Mouse (Mus musculus) heart, embryonic 11.5 days (tissue): ENCODE results near the gene Capn11. TPM values are rescaled to one million over a fixed set of nuclear protein-coding genes. Genes with fewer than 3 reads are reported as not detected.
A peak's percentile ranks its signal among the peaks of the same experiment; 100 is the strongest.

Experiments
- ATAC-seq: fragments of 200-750 bp; cut with Nextera tagmentation; replicated peaks from 2 replicates; pipeline ENCODE4 v1.8.0; 2017; ENCODE audit warnings: moderate library complexity; ENCODE audit not compliant: insufficient number of reproducible peaks, low FRiP score, low TSS enrichment
- H3K27ac ChIP-seq: fragments of 300-500 bp; sonication (generic); 2 replicates; pipeline ENCODE4 v1.5.1; 2014; ENCODE audit warnings: mild to moderate bottlenecking, low read depth, low read length
- H3K27me3 ChIP-seq: fragments of 300-500 bp; sonication (generic); 2 replicates; pipeline ENCODE4 v1.6.1; 2014; ENCODE audit warnings: mild to moderate bottlenecking, low read length, mixed read lengths; ENCODE audit not compliant: control insufficient read depth, insufficient read depth
- H3K36me3 ChIP-seq: fragments of 300-500 bp; sonication (generic); 2 replicates; pipeline ENCODE4 v1.6.1; 2014; ENCODE audit warnings: mild to moderate bottlenecking, low read length, moderate library complexity, mixed read lengths; ENCODE audit not compliant: control insufficient read depth, insufficient read depth
- H3K4me1 ChIP-seq: fragments of 300-500 bp; sonication (generic); 2 replicates; pipeline ENCODE4 v1.6.1; 2014; ENCODE audit warnings: low read length; ENCODE audit not compliant: control insufficient read depth, insufficient read depth
- H3K4me2 ChIP-seq: fragments of 300-500 bp; sonication (generic); 2 replicates; pipeline ENCODE4 v1.6.1; 2014; ENCODE audit warnings: mild to moderate bottlenecking, moderate library complexity
- H3K4me3 ChIP-seq: fragments of 300-500 bp; sonication (generic); 2 replicates; pipeline ENCODE4 v1.5.1; 2014; ENCODE audit warnings: low read depth, low read length
- H3K9ac ChIP-seq: fragments of 300-500 bp; sonication (generic); 2 replicates; pipeline ENCODE4 v1.6.1; 2014; ENCODE audit warnings: mild to moderate bottlenecking, low read depth, low read length, moderate library complexity
- H3K9me3 ChIP-seq: fragments of 300-500 bp; sonication (generic); replicated peaks from 2 replicates; pipeline ENCODE4 v1.6.1; 2016; ENCODE audit warnings: low read length; ENCODE audit not compliant: control insufficient read depth
- WGBS: fragments of 180-500 bp; shearing (Covaris S2); extraction: QIAGEN DNeasy Blood & Tissue Kit; methylation state at CpG from one replicate; pipeline ENCODE4 v1.1.7; 2014; ENCODE audit not compliant: insufficient replicate concordance; 5-methylcytosine and 5-hydroxymethylcytosine counted together
- polyA plus RNA-seq: library from polyadenylated mRNA; unstranded; fragments of >200 nt; fragmentation: Nextera tagmentation; extraction: Ambion mirVana; gene quantifications from 2 replicates; pipeline ENCODE4 v1.2.1, GENCODE M21; 2014

Capn11 gene
- polyA plus RNA-seq, 1 experiment from 2014 or later = 0.52 TPM

DNA sequence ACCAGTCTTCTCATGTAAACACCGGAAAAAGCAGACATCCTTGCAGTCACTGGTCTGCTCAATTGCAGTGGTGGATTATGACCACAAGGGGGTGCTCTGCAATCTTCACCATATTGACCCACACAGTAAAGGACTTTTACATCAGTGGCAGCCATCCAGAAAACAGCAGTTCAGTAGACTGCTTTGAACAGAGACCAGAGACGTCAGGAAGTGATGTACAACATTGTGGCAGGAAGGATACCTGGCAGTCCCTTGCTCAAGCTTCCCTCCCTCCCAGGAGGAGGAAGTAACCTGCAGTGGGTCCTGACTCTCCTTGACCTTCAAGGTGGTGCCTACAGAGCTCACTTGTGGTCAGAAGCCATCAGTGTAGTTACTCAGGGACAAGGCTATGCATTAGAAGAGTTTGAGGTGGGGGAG is 77.5 kb downstream of the Capn11 start:
- Histone ChIP-seq H3K4me1 (peaks cover 42% of the 10 kb centered on the region), H3K27ac (no peak overlapping the region), H3K9me3 (no peaks in the 10 kb centered on the region), H3K9ac (no peak overlapping the region), H3K27me3 (no peaks in the 10 kb centered on the region), H3K36me3 (no peaks in the 10 kb centered on the region), H3K4me3 (no peak overlapping the region), H3K4me2 (no peak overlapping the region)
- ATAC-seq = no peak
- WGBS = 18% methylated on average over 2 of the region's 2 CpGs

GRCm38 (mm10) chr17:45580958-45581477 is 78.1 kb downstream of the Capn11 start:
- no peak for ATAC-seq
- Histone ChIP-seq H3K4me1 (peaks cover 39% of the 10 kb centered on the region), H3K36me3 (no peaks in the 10 kb centered on the region), H3K9ac (peak overlapping the region; percentile 34), H3K4me3 (no peak overlapping the region), H3K27me3 (no peaks in the 10 kb centered on the region), H3K9me3 (no peaks in the 10 kb centered on the region), H3K27ac (peak overlapping the region; percentile 17; the same call in 1 of the 2 replicates), H3K4me2 (no peak overlapping the region)
- 41% methylated on average over 12 of the region's 12 CpGs for WGBS

Other genes starting within 250 kb of the Capn11 start
- 57.5 and 59.4 TPM in 2 replicates for gene Cdc5l, start 225.6 kb downstream of the Capn11 start, polyA plus RNA-seq
- gene Spats1, start 183.9 kb downstream of the Capn11 start, polyA plus RNA-seq = 0.86 and 1.2 TPM in 2 replicates
- gene Aars2, start 152.5 kb downstream of the Capn11 start, polyA plus RNA-seq = 12.1 and 18.5 TPM in 2 replicates
- gene Tcte1, start 135.9 kb downstream of the Capn11 start, polyA plus RNA-seq = 0.13 and 0.23 TPM in 2 replicates
- 1.00 and 1.0 TPM in 2 replicates for gene Tmem151b, start 109.6 kb downstream of the Capn11 start, polyA plus RNA-seq
- gene Nfkbie, start 103.6 kb downstream of the Capn11 start, polyA plus RNA-seq = 2.4 TPM in 2 replicates
- 87.2 and 91.0 TPM in 2 replicates for gene Slc35b2, start 95.5 kb downstream of the Capn11 start, polyA plus RNA-seq
- gene Hsp90ab1, start 86.1 kb downstream of the Capn11 start, polyA plus RNA-seq = 1,458 and 1,495 TPM in 2 replicates
- gene Slc29a1, start 59.7 kb downstream of the Capn11 start, polyA plus RNA-seq = 52.7 and 61.2 TPM in 2 replicates
- 1.4 TPM in 1 of 2 replicates, not detected in the other for gene Mymx, start 57.2 kb downstream of the Capn11 start, polyA plus RNA-seq
- gene Mrpl14, start 27.0 kb upstream of the Capn11 start, polyA plus RNA-seq = 131 and 135 TPM in 2 replicates
- 27.6 and 29.8 TPM in 2 replicates for gene Tmem63b, start 27.6 kb upstream of the Capn11 start, polyA plus RNA-seq
- gene 1600014C23Rik, start 74.5 kb upstream of the Capn11 start, polyA plus RNA-seq = 0.48 and 0.80 TPM in 2 replicates